Mouse (Mus musculus) kidney, postnatal 4 days (tissue): ENCODE results near the gene Ap1s3.
"Not testable (repeated sequence)": the region's sequence is repeated elsewhere in the genome, so short reads cannot be mapped to it uniquely, and the experiment has no call there.

Experiments used
- DNase-seq, 2 experiments: peaks; one replicate each; pipeline ENCODE4 v3.0.0; 2021; ENCODE audit warnings: mixed read lengths in 2 of 2

Gene Ap1s3

DNA sequence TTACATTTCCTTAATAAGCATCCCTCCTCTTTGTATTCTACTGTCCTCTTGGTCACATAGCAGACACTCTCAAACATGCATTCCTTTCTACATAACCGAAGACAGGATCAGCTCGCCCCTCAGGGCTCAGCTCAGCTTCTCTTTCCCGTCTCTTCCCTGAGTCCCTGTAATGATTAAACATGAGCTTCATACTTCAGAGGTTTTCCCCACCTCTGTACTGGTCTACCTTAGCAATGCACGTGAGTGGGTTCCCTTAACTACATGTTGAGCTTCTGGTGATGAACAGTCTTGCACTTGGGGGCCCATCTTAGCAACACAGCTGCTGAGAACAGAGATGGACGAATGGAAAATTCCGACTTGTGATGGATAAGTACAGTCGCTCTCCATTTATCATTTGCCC is 12.2 kb downstream of the Ap1s3 start:
- DNase-seq = no peak

DNA sequence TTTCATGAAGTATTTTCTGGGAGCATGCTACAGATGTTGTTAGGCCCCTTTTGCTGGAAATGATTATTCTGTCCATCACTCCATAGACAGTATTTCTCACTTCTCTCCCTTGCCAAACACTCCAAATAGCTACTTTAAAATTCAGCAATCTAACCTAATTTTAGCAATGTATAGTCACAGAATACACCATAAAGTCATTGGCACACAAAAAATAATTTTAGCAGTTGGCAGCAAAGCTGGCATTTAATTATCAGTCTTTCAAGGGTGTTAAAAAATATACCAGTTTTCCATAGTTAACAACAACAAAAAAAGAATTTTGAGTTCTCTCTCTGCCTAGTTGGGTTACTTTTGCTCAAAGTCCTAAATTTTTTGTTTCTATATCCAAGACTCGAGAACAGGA is 14.4 kb downstream of the Ap1s3 start:
- DNase-seq = no peak

GRCm38 (mm10) chr1:79655819-79656555 is 15.8 kb downstream of the Ap1s3 start:
- DNase-seq = no peak

DNA sequence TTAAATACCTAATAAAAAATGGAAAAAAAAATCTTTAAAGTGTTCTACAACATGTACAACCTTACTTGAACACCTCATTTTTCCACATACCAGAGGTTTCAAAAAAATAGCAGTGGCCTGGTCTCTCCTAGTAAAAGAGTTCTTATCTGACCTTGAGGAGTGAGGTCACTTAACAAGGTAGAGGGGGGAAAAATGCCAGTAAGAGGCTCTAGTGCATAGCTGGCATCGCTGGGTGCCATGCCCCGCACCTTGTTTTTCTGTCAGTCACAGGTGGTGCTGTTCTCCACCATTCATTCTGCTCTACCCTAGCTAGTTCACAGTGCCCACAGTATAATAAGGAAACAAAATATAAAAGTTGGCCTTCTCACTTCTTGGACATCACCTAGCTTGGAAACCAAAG is 16.8 kb downstream of the Ap1s3 start:
- DNase-seq = no peak

DNA sequence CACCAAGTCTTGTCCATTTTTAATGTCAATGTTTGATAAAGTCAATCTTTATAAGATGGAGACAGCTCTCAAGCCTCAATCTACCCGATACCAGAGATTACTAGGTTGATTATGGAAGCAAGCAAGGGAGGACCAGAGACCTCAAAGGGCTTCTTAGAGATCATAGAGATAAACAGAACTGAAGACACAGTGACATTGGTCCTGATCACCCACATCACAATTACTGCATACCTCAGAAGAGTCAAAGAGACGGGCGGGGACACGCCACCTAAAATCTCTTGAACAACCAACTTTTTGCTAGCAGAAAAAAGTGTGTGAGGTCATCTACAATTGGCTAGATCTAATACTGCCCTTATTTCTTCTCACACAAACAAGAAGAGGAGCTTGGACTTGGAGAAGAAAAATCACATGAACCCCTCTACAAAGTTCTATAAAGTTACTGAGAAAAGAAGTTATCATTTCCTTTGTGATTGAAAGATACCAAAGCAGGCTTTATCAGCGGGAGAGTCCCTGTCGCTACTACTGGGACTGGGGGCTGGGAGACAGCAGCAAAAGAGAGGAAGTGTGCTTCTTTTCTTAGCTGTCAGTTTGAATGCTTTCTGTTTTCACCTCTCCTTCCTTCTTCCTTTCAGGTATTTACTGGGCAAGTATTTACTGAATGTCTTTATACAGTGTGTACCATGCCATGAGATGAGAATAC is 28.2 kb downstream of the Ap1s3 start:
- no peak for DNase-seq

DNA sequence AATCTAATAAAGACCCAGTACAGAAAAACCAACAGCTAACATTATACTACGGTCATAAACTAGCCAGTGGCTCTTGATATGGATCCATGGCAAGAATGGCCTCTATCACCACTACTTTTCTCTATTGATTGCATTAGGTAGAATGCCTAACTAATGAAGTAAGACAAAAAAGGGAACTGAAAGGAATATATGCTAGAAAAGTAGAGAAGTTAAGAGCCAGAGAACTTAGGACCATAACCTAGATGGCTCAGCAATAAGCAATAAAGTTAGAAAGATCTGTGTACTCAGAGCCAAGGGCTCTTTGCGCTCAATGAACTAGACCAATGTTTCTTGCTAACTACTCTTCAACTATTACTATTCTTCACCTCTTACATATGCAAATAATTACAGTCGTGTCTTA is 29.1 kb downstream of the Ap1s3 start:
- DNase-seq = no peak

- DNase-seq = no peak
These were observed 30.4 kb downstream of the Ap1s3 start for GRCm38 (mm10) chr1:79641355-79641754.

GRCm38 (mm10) chr1:79640151-79640550 is 31.6 kb downstream of the Ap1s3 start:
- peak; percentile 75 to 76 for DNase-seq

- no peak for DNase-seq
These were observed 32.1 kb downstream of the Ap1s3 start for GRCm38 (mm10) chr1:79639683-79640082.

DNA sequence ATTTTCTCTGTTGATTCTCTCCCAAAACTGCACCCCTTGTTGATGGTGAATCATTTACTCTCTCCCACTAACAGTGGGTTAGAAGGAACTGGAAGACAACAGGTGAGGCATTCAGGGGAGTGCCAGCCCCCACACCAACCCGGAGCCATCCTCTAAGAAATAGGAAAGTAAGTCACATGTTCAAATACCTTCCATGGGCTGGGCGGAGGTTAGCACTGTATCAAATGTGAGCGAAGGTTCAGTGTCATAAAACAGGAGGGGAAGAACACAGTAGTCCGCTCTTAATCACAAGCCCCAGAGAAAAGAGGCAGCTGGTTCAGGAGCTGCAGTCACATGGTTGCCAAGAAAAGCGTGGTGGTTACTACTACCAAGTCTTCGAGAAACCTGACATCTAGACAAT is 32.7 kb downstream of the Ap1s3 start:
- DNase-seq = no peak

- no peak for DNase-seq
These were observed 34.0 kb downstream of the Ap1s3 start for GRCm38 (mm10) chr1:79637768-79638167.

GRCm38 (mm10) chr1:79631521-79631920 is 40.3 kb downstream of the Ap1s3 start:
- DNase-seq = no peak

GRCm38 (mm10) chr1:79629726-79630125 is 42.0 kb downstream of the Ap1s3 start:
- DNase-seq = no peak

GRCm38 (mm10) chr1:79626140-79626539 is 45.6 kb downstream of the Ap1s3 start:
- peak; percentile 43 to 44 for DNase-seq

- no peak for DNase-seq
These were observed 52.3 kb downstream of the Ap1s3 start for GRCm38 (mm10) chr1:79619434-79619833.

DNA sequence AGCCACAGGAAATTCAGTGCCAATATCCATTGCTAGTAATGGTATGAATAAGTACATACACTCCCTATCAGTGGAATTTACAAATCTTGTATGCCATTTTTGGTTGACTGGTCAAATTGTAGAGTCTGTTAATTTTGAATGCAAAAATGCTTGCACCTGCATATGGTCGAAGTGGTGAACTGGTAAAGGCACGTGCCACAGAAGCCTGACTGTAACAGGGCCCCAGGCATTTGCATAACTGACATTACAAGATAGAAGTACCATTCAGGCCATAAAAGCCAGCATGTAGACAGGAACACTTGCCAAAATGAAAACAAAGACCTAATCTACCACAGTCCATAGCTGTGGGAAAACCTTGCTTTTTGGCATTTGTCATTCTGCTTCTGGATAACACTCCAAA is 55.3 kb downstream of the Ap1s3 start:
- no peak for DNase-seq

DNA sequence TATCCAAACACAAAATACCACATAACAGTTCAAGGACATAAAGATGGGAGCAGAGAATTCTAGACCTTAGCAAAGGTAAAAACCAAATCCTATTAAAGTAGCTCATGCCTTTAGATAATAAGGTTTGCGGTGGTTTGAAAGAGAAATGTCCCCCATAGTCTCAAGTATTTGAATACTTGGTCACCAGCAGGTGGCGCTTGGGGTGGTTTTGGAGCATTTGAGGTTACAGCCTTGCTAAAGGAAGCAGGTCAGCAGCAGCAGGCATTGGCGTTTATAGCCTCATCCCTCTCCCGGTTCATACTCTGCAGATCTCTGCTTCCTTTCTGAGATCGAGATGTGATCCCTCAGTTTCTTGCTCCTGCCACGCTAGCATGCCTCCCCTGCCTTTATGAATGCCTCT is 57.3 kb downstream of the Ap1s3 start:
- peak in 1 of 2 experiments; percentile 5 for DNase-seq

GRCm38 (mm10) chr1:79611271-79611670 is 60.5 kb downstream of the Ap1s3 start:
- not testable (repeated sequence) for DNase-seq

DNA sequence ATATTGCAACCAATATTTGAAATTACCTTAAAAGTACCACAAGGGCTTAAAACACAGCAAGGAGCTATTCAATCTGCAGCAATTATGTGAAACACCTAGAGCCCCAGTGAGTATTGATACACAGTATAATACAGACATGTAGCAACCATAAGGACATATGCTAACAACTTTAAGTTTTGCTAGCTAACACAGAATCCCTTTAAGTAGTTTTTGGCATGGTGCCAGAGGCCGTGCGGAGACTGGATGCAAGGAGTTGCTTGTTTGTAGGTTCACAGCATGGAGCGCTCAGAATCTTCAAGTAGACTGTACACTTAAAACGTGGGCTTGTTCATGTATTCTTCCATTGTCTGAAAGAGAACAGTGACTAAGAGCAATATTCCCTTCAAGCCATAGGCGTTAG is 62.9 kb downstream of the Ap1s3 start:
- DNase-seq = peak; percentile 8 to 11

GRCm38 (mm10) chr1:79602500-79602899 is 69.3 kb downstream of the Ap1s3 start:
- no peak for DNase-seq

- DNase-seq = no peak
These were observed 73.2 kb downstream of the Ap1s3 start for GRCm38 (mm10) chr1:79598385-79599178.

GRCm38 (mm10) chr1:79592721-79593277 is 79.0 kb downstream of the Ap1s3 start:
- DNase-seq = no peak

DNA sequence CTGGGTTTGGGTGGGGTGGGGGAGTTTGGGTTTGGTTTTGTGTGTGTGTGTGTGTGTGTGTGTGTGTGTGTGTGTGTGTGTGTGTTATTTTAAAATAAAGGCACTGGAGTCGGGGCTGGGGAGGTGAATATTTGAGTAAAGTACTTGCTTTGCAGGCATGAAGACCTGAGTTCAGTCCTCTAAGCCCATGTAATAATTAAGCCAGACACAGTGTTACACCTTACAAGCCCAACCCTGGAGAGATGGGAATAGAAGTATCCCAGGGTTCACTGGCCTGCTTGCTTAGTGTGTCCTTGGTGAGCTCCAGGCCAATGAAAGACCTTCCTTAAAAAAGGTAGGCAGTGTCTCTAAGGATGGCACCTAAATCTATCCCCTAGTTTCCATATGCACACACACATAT is 80.7 kb downstream of the Ap1s3 start:
- DNase-seq = no peak
